13 mouse cellular contexts compared by ENCODE assay signal in the genomic region with DNA sequence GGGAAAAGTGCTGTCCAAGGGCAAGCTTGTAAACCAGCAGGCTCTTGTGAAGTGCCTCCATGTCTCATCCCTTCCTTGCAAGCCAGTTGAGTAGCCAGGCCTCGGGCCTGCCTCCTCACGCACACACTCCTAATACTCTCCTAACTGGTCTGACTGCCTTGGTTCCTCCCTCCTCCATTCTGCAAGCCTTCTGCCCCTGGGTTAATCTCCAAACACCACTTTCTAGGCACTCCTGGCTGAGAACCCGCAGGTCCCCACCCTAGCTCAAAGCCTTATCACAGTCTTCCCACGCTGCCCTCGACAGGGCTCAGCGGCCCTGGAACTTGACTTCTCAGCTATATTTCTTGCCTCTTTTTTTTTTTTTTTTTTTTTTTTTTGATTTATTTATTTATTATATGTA. TPM values are rescaled to one million over a fixed set of nuclear protein-coding genes. Genes with fewer than 3 reads are reported as not detected.
DNase-seq lines count a peak whose midpoint lies in the region; ATAC-seq lines count a peak whose summit lies in the region.
"Had no signal": no experiment of that assay in that cellular context is flagged by ENCODE, and none has a peak within 500 bp of the region (broad histone marks: within the 10 kb centered on the region; RNA-seq: fewer than 3 reads in every experiment).

No protein-coding gene starts in this region.

- H3K27me3 ChIP-seq in embryonic facial prominence, embryonic 13.5 days = no peaks in the 10 kb centered on the region
- no peaks in the 10 kb centered on the region for H3K27me3 ChIP-seq in embryonic facial prominence, embryonic 10.5 days (replicated peaks; ENCODE audit: low read depth, poor library complexity, severe bottlenecking)
- no peaks in the 10 kb centered on the region for H3K27me3 ChIP-seq in forebrain, embryonic 15.5 days
- H3K27me3 ChIP-seq: hindbrain, embryonic 12.5 days; neural tube, embryonic 13.5 days; Patski had no signal

- 73% methylated on average over 6 of the region's 6 CpGs for WGBS in embryonic facial prominence, embryonic 13.5 days
- 83% methylated on average over 6 of the region's 6 CpGs for WGBS in embryonic facial prominence, embryonic 10.5 days
- WGBS in forebrain, embryonic 15.5 days = 91% methylated on average over 6 of the region's 6 CpGs

- H3K4me1 ChIP-seq in embryonic facial prominence, embryonic 13.5 days = 0 out of 2 replicates have a peak, but pooled peaks cover 3% of the 10 kb centered on the region
- H3K4me1 ChIP-seq in embryonic facial prominence, embryonic 10.5 days = 0 out of 2 replicates have a peak, but pooled peaks cover 4% of the 10 kb centered on the region
- no peaks in the 10 kb centered on the region for H3K4me1 ChIP-seq in forebrain, embryonic 15.5 days
- H3K4me1 ChIP-seq: hindbrain, embryonic 12.5 days; neural tube, embryonic 13.5 days had no signal

- no peak overlapping the region for H3K4me3 ChIP-seq in embryonic facial prominence, embryonic 13.5 days
- no peak overlapping the region for H3K4me3 ChIP-seq in embryonic facial prominence, embryonic 10.5 days
- no peak overlapping the region for H3K4me3 ChIP-seq in forebrain, embryonic 15.5 days
- H3K4me3 ChIP-seq: hindbrain, embryonic 12.5 days; neural tube, embryonic 13.5 days had no signal

- no peak overlapping the region for H3K9ac ChIP-seq in embryonic facial prominence, embryonic 13.5 days
- no peak overlapping the region for H3K9ac ChIP-seq in forebrain, embryonic 15.5 days (replicated peaks)
- H3K9ac ChIP-seq: hindbrain, embryonic 12.5 days; neural tube, embryonic 13.5 days had no signal

- peaks cover 90% of the 10 kb centered on the region for H3K36me3 ChIP-seq in embryonic facial prominence, embryonic 13.5 days
- H3K36me3 ChIP-seq in embryonic facial prominence, embryonic 10.5 days (replicated peaks) = peaks cover 96% of the 10 kb centered on the region
- H3K36me3 ChIP-seq in forebrain, embryonic 15.5 days = peaks cover 83% of the 10 kb centered on the region

- no peak for DNase-seq in embryonic facial prominence, embryonic 10.5 days (ENCODE audit: low spot score)
- peak; percentile 20 for DNase-seq in 3T3-L1 (ENCODE audit: low read depth, low spot score)
- DNase-seq in lung, postnatal 10 days = peak; percentile 44
- DNase-seq in retina, postnatal 1 day = no peak
- DNase-seq in embryo, embryonic 11 days = no peak
- DNase-seq: gastrocnemius, postnatal 36 days; right cerebral cortex, postnatal 4 days had no signal

- no peaks in the 10 kb centered on the region for H3K9me3 ChIP-seq in embryonic facial prominence, embryonic 13.5 days
- no peaks in the 10 kb centered on the region for H3K9me3 ChIP-seq in embryonic facial prominence, embryonic 10.5 days
- H3K9me3 ChIP-seq in forebrain, embryonic 15.5 days = no peaks in the 10 kb centered on the region
- H3K9me3 ChIP-seq: hindbrain, embryonic 12.5 days; neural tube, embryonic 13.5 days had no signal

- H3K27ac ChIP-seq in embryonic facial prominence, embryonic 13.5 days = 0 out of 2 replicates have a peak overlapping the region, but pooled peaks have one; percentile 44
- H3K27ac ChIP-seq in embryonic facial prominence, embryonic 10.5 days (replicated peaks) = no peak overlapping the region
- no peak overlapping the region for H3K27ac ChIP-seq in forebrain, embryonic 15.5 days (replicated peaks)
- H3K27ac ChIP-seq: hindbrain, embryonic 12.5 days; neural tube, embryonic 13.5 days had no signal

- ATAC-seq in embryonic facial prominence, embryonic 13.5 days (ENCODE audit: insufficient number of reproducible peaks, insufficient read depth, low FRiP score, low TSS enrichment, low read depth) = no peak
- ATAC-seq in erythroid progenitor cell, adult 5-6 weeks (replicated peaks; ENCODE audit: low FRiP score, poor library complexity, severe bottlenecking) = peak; percentile 89
- ATAC-seq in forebrain, embryonic 15.5 days (replicated peaks) = no peak
- ATAC-seq: Patski had no signal

- no peak overlapping the region for H3K4me2 ChIP-seq in embryonic facial prominence, embryonic 13.5 days
- no peak overlapping the region for H3K4me2 ChIP-seq in forebrain, embryonic 15.5 days (replicated peaks)
- H3K4me2 ChIP-seq: hindbrain, embryonic 12.5 days; neural tube, embryonic 13.5 days had no signal

RNA-seq across cellular contexts. Expression of a gene that starts 36.0 kb away (rescaled TPM):
- 3.0 and 3.9 TPM in 2 replicates for polyA plus RNA-seq in embryonic facial prominence, embryonic 13.5 days (2015; fragmentation: Nextera tagmentation; extraction: Ambion mirVana)
- polyA plus RNA-seq in embryonic facial prominence, embryonic 10.5 days (2016; fragmentation: Nextera tagmentation; extraction: Ambion mirVana) = 5.2 and 9.7 TPM in 2 replicates
- not detected in 2 replicates for total RNA-seq in erythroid progenitor cell, adult 5-6 weeks (2015; ENCODE audit: low replicate concordance)
- not detected in 2 replicates for total RNA-seq in erythroid progenitor cell, adult 5-6 weeks (2017; ENCODE audit: low replicate concordance)
- 38.9 and 40.2 TPM in 2 replicates for polyA plus RNA-seq in forebrain, embryonic 15.5 days (2015; fragmentation: Nextera tagmentation; extraction: Ambion mirVana)

RNA-seq across cellular contexts. Expression of a gene that starts 48.1 kb away (rescaled TPM):
- polyA plus RNA-seq in embryonic facial prominence, embryonic 13.5 days (2015; fragmentation: Nextera tagmentation; extraction: Ambion mirVana) = 81.7 and 92.3 TPM in 2 replicates
- polyA plus RNA-seq in embryonic facial prominence, embryonic 10.5 days (2016; fragmentation: Nextera tagmentation; extraction: Ambion mirVana) = 110 and 129 TPM in 2 replicates
- 17.2 and 28.1 TPM in 2 replicates for total RNA-seq in erythroid progenitor cell, adult 5-6 weeks (2015; ENCODE audit: low replicate concordance)
- total RNA-seq in erythroid progenitor cell, adult 5-6 weeks (2017; ENCODE audit: low replicate concordance) = 21.4 and 24.8 TPM in 2 replicates
- 75.2 and 78.5 TPM in 2 replicates for polyA plus RNA-seq in forebrain, embryonic 15.5 days (2015; fragmentation: Nextera tagmentation; extraction: Ambion mirVana)

RNA-seq across cellular contexts. Expression of a gene that starts 50.6 kb away (rescaled TPM):
- polyA plus RNA-seq in embryonic facial prominence, embryonic 13.5 days (2015; fragmentation: Nextera tagmentation; extraction: Ambion mirVana) = 139 and 159 TPM in 2 replicates
- 66.6 and 70.6 TPM in 2 replicates for polyA plus RNA-seq in embryonic facial prominence, embryonic 10.5 days (2016; fragmentation: Nextera tagmentation; extraction: Ambion mirVana)
- total RNA-seq in erythroid progenitor cell, adult 5-6 weeks (2015; ENCODE audit: low replicate concordance) = 19.7 and 21.6 TPM in 2 replicates
- total RNA-seq in erythroid progenitor cell, adult 5-6 weeks (2017; ENCODE audit: low replicate concordance) = 11.5 and 13.1 TPM in 2 replicates
- polyA plus RNA-seq in forebrain, embryonic 15.5 days (2015; fragmentation: Nextera tagmentation; extraction: Ambion mirVana) = 93.1 and 95.7 TPM in 2 replicates

RNA-seq across cellular contexts. Expression of a gene that starts 55.6 kb away (rescaled TPM):
- 20.0 and 32.7 TPM in 2 replicates for polyA plus RNA-seq in embryonic facial prominence, embryonic 13.5 days (2015; fragmentation: Nextera tagmentation; extraction: Ambion mirVana)
- 2.2 and 4.5 TPM in 2 replicates for polyA plus RNA-seq in embryonic facial prominence, embryonic 10.5 days (2016; fragmentation: Nextera tagmentation; extraction: Ambion mirVana)
- total RNA-seq in erythroid progenitor cell, adult 5-6 weeks (2015; ENCODE audit: low replicate concordance) = not detected in 2 replicates
- total RNA-seq in erythroid progenitor cell, adult 5-6 weeks (2017; ENCODE audit: low replicate concordance) = not detected in 2 replicates
- polyA plus RNA-seq in forebrain, embryonic 15.5 days (2015; fragmentation: Nextera tagmentation; extraction: Ambion mirVana) = 17.1 and 18.0 TPM in 2 replicates

Comparison
In these comparisons a context has a peak if more than half of its experiments do, and no peak if none do; other contexts are left out.
1. DNase-seq: peak in 3T3-L1 (single experiment) and lung, postnatal 10 days (single experiment); none in embryonic facial prominence, embryonic 10.5 days (single experiment), retina, postnatal 1 day (single experiment) and embryo, embryonic 11 days (single experiment).